Mouse (Mus musculus): ENCODE data around the gene Ccdc86. TPM values are rescaled to one million over a fixed set of nuclear protein-coding genes. Genes with fewer than 3 reads are reported as not detected.

Ccdc86 gene
- polyA plus RNA-seq, 1 experiment from 2014 or later = 15.3 TPM

Other genes starting within 250 kb of the Ccdc86 start
- gene Cd5, start 210.3 kb downstream of the Ccdc86 start, polyA plus RNA-seq (2015; fragmentation: Nextera tagmentation; extraction: Ambion mirVana) = 0.53 and 1.4 TPM in 2 replicates
- 0.56 TPM in 1 of 2 replicates, not detected in the other for gene Cd6, start 119.2 kb downstream of the Ccdc86 start, polyA plus RNA-seq (2015; fragmentation: Nextera tagmentation; extraction: Ambion mirVana)
- 0.30 and 0.99 TPM in 2 replicates for gene Slc15a3, start 109.5 kb downstream of the Ccdc86 start, polyA plus RNA-seq (2015; fragmentation: Nextera tagmentation; extraction: Ambion mirVana)
- 40.8 and 48.7 TPM in 2 replicates for gene Tmem132a, start 79.3 kb downstream of the Ccdc86 start, polyA plus RNA-seq (2015; fragmentation: Nextera tagmentation; extraction: Ambion mirVana)
- 93.2 and 106 TPM in 2 replicates for gene Tmem109, start 67.3 kb downstream of the Ccdc86 start, polyA plus RNA-seq (2015; fragmentation: Nextera tagmentation; extraction: Ambion mirVana)
- 29.4 and 31.2 TPM in 2 replicates for gene Prpf19, start 54.0 kb downstream of the Ccdc86 start, polyA plus RNA-seq (2015; fragmentation: Nextera tagmentation; extraction: Ambion mirVana)
- not detected in 2 replicates for gene Zp1, start 28.6 kb downstream of the Ccdc86 start, polyA plus RNA-seq (2015; fragmentation: Nextera tagmentation; extraction: Ambion mirVana)
- 0.06 and 0.25 TPM in 2 replicates for gene Ptgdr2, start 12.1 kb downstream of the Ccdc86 start, polyA plus RNA-seq (2015; fragmentation: Nextera tagmentation; extraction: Ambion mirVana)
- gene Ms4a10, start 25.4 kb upstream of the Ccdc86 start, polyA plus RNA-seq (2015; fragmentation: Nextera tagmentation; extraction: Ambion mirVana) = not detected in 2 replicates
- gene Ms4a15, start 44.0 kb upstream of the Ccdc86 start, polyA plus RNA-seq (2015; fragmentation: Nextera tagmentation; extraction: Ambion mirVana) = not detected in 2 replicates
- gene Ms4a18, start 68.8 kb upstream of the Ccdc86 start, polyA plus RNA-seq (2015; fragmentation: Nextera tagmentation; extraction: Ambion mirVana) = not detected in 2 replicates
- gene Ms4a8a, start 131.8 kb upstream of the Ccdc86 start, polyA plus RNA-seq (2015; fragmentation: Nextera tagmentation; extraction: Ambion mirVana) = 0.11 TPM in 1 of 2 replicates, not detected in the other
- not detected in 2 replicates for gene 1700017D01Rik, start 181.6 kb upstream of the Ccdc86 start, polyA plus RNA-seq (2015; fragmentation: Nextera tagmentation; extraction: Ambion mirVana)
- gene 1700025F22Rik, start 216.1 kb upstream of the Ccdc86 start, polyA plus RNA-seq (2015; fragmentation: Nextera tagmentation; extraction: Ambion mirVana) = not detected in 2 replicates
- not detected in 2 replicates for gene Ms4a13, start 247.5 kb upstream of the Ccdc86 start, polyA plus RNA-seq (2015; fragmentation: Nextera tagmentation; extraction: Ambion mirVana)